In the genomic region with DNA sequence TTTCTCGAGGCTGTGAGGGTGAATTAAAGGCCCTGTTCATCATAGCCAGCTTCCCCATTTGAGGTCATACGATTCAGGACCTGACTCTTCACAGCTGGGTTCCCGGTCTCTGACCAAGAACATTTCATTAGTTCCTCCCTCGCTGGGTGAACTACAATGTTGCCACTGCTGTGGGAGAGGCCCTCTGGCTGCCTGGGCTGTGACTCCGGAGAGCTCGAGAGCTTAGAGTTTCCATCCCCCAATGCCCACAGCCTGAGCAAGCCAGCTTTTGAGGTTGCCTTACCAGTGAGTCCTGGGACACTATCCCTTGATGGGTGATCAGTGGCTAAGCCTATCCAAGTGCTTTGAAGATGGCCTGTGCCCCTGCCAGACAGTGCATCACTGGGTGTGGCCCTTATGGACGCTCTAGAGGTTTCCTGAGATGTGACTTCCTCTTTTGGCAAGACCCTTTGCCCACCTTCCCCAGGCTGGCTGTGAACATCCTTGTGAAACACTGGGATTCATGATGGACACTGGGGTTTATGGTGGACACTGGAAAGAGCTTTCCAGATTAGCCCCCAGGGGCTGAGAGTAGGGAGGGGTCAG, we compare ENCODE assay signal across 9 mouse cellular contexts. TPM values are rescaled to one million over a fixed set of nuclear protein-coding genes. Genes with fewer than 3 reads are reported as not detected.
DNase-seq lines count a peak whose midpoint lies in the region; ATAC-seq and TF ChIP-seq lines count a peak whose summit lies in the region.
"Had no signal": no experiment of that assay in that cellular context is flagged by ENCODE, and none has a peak within 500 bp of the region (broad histone marks: within the 10 kb centered on the region; RNA-seq: fewer than 3 reads in every experiment).

No protein-coding gene starts in this region.

- peaks cover 11% of the 10 kb centered on the region; the same call in 1 of the 2 replicates for H3K36me3 ChIP-seq in intestine, embryonic 15.5 days
- H3K36me3 ChIP-seq in intestine, postnatal 0 days (ENCODE audit: control insufficient read depth, insufficient read depth), result peaks cover 12% of the 10 kb centered on the region; the same call in 1 of the 2 replicates
- peaks cover 22% of the 10 kb centered on the region for H3K36me3 ChIP-seq in embryonic facial prominence, embryonic 10.5 days (replicated peaks)
- H3K36me3 ChIP-seq in liver, embryonic 15.5 days (replicated peaks), result 0 out of 2 replicates have a peak, but pooled peaks cover 7% of the 10 kb centered on the region
- H3K36me3 ChIP-seq in neural tube, embryonic 14.5 days (ENCODE audit: control insufficient read depth, insufficient read depth, low read length), result peaks cover 6% of the 10 kb centered on the region

- H3K9me3 ChIP-seq in intestine, embryonic 15.5 days, result no peaks in the 10 kb centered on the region
- H3K9me3 ChIP-seq in intestine, postnatal 0 days (ENCODE audit: control insufficient read depth), result no peaks in the 10 kb centered on the region
- no peaks in the 10 kb centered on the region for H3K9me3 ChIP-seq in embryonic facial prominence, embryonic 10.5 days
- H3K9me3 ChIP-seq in liver, embryonic 15.5 days (replicated peaks), result no peaks in the 10 kb centered on the region
- H3K9me3 ChIP-seq in neural tube, embryonic 14.5 days (ENCODE audit: control insufficient read depth, low read length), result no peaks in the 10 kb centered on the region

- DNase-seq in embryonic facial prominence, embryonic 10.5 days (ENCODE audit: low spot score), result no peak
- no peak for DNase-seq in layer of hippocampus, adult 2 months (ENCODE audit: low spot score in 2 of 2)
- DNase-seq in ovary, postnatal 36 days (ENCODE audit: low spot score), result no peak
- no peak for DNase-seq in kidney, postnatal 4 days
- DNase-seq: cerebellum, adult 8-10 months had no signal

- 68% methylated on average over 7 of the region's 7 CpGs for whole genome bisulfite sequencing in intestine, embryonic 15.5 days
- 69% methylated on average over 7 of the region's 7 CpGs for WGBS in intestine, postnatal 0 days
- WGBS in embryonic facial prominence, embryonic 10.5 days, result 68% methylated on average over 7 of the region's 7 CpGs
- 20% methylated on average over 7 of the region's 7 CpGs for WGBS in liver, embryonic 15.5 days (ENCODE audit: insufficient replicate concordance)
- WGBS in neural tube, embryonic 14.5 days, result 49% methylated on average over 7 of the region's 7 CpGs

- no peak for ATAC-seq in intestine, embryonic 15.5 days
- ATAC-seq in intestine, postnatal 0 days, result no peak; the same call in 1 of the 2 replicates
- 0 out of 2 replicates have a peak, but pooled peaks have one; percentile 6 for ATAC-seq in liver, embryonic 15.5 days (ENCODE audit: insufficient read depth)
- ATAC-seq in neural tube, embryonic 14.5 days (ENCODE audit: low read depth), result no peak

- H3K4me1 ChIP-seq in intestine, embryonic 15.5 days (replicated peaks), result peaks cover 15% of the 10 kb centered on the region
- H3K4me1 ChIP-seq in intestine, postnatal 0 days (replicated peaks; ENCODE audit: control insufficient read depth, insufficient read depth, low read length), result peaks cover 4% of the 10 kb centered on the region; the same call in 1 of the 2 replicates
- peaks cover 48% of the 10 kb centered on the region for H3K4me1 ChIP-seq in embryonic facial prominence, embryonic 10.5 days
- peaks cover 39% of the 10 kb centered on the region for H3K4me1 ChIP-seq in liver, embryonic 15.5 days (replicated peaks)
- peaks cover 23% of the 10 kb centered on the region for H3K4me1 ChIP-seq in neural tube, embryonic 14.5 days (ENCODE audit: control insufficient read depth, insufficient read depth, low read length)

- H3K27ac ChIP-seq in intestine, embryonic 15.5 days, result no peak overlapping the region
- H3K27ac ChIP-seq in intestine, postnatal 0 days (ENCODE audit: low read depth, low read length), result no peak overlapping the region
- peak overlapping the region; percentile 4; the same call in 1 of the 2 replicates for H3K27ac ChIP-seq in embryonic facial prominence, embryonic 10.5 days (replicated peaks)
- no peak overlapping the region for H3K27ac ChIP-seq in liver, embryonic 15.5 days (replicated peaks)
- no peak overlapping the region for H3K27ac ChIP-seq in neural tube, embryonic 14.5 days (ENCODE audit: low read depth, low read length)
- H3K27ac ChIP-seq in layer of hippocampus, adult 2 months, result no peak overlapping the region

- H3K27me3 ChIP-seq in intestine, embryonic 15.5 days (replicated peaks), result no peaks in the 10 kb centered on the region
- no peaks in the 10 kb centered on the region for H3K27me3 ChIP-seq in intestine, postnatal 0 days (replicated peaks; ENCODE audit: control insufficient read depth, insufficient read depth, low read length)
- no peaks in the 10 kb centered on the region for H3K27me3 ChIP-seq in embryonic facial prominence, embryonic 10.5 days (replicated peaks; ENCODE audit: low read depth, poor library complexity, severe bottlenecking)
- 0 out of 2 replicates have a peak, but pooled peaks cover 6% of the 10 kb centered on the region for H3K27me3 ChIP-seq in liver, embryonic 15.5 days
- no peaks in the 10 kb centered on the region for H3K27me3 ChIP-seq in neural tube, embryonic 14.5 days (ENCODE audit: control insufficient read depth, insufficient read depth, low read length)

- H3K4me3 ChIP-seq in intestine, embryonic 15.5 days (replicated peaks), result no peak overlapping the region
- no peak overlapping the region for H3K4me3 ChIP-seq in intestine, postnatal 0 days (ENCODE audit: low read depth, low read length)
- H3K4me3 ChIP-seq in embryonic facial prominence, embryonic 10.5 days, result no peak overlapping the region; the same call in 1 of the 2 replicates
- no peak overlapping the region for H3K4me3 ChIP-seq in liver, embryonic 15.5 days (replicated peaks)
- H3K4me3 ChIP-seq in neural tube, embryonic 14.5 days (ENCODE audit: low read depth, low read length), result peak overlapping the region; percentile 92; the same call in 1 of the 2 replicates
- H3K4me3 ChIP-seq in layer of hippocampus, adult 2 months, result no peak overlapping the region; the same call in 1 of the 2 replicates

- H3K9ac ChIP-seq in intestine, embryonic 15.5 days, result no peak overlapping the region
- no peak overlapping the region for H3K9ac ChIP-seq in intestine, postnatal 0 days (ENCODE audit: low read depth, low read length)
- no peak overlapping the region for H3K9ac ChIP-seq in liver, embryonic 15.5 days
- peak overlapping the region; percentile 21; the same call in 1 of the 2 replicates for H3K9ac ChIP-seq in neural tube, embryonic 14.5 days (replicated peaks; ENCODE audit: low read depth, low read length)

- 0 out of 2 replicates have a peak overlapping the region, but pooled peaks have one; percentile 11 for H3K4me2 ChIP-seq in intestine, embryonic 15.5 days (replicated peaks)
- no peak overlapping the region for H3K4me2 ChIP-seq in intestine, postnatal 0 days (replicated peaks; ENCODE audit: low read depth)
- peak overlapping the region; percentile 16; the same call in 1 of the 2 replicates for H3K4me2 ChIP-seq in liver, embryonic 15.5 days
- H3K4me2 ChIP-seq in neural tube, embryonic 14.5 days (ENCODE audit: low read depth, low read length), result peak overlapping the region; percentile 90

- TF ChIP-seq CTCF in intestine, postnatal 0 days (IDR thresholded peaks at IDR 0.05; ENCODE audit: low read depth), result no peak
- TF ChIP-seq CTCF in layer of hippocampus, adult 2 months (conservative IDR thresholded peaks at IDR 0.05), result no peak

RNA-seq across cellular contexts. Expression of gene Atp13a2, which starts 2.1 kb away (rescaled TPM):
- polyA plus RNA-seq in intestine, embryonic 15.5 days (2015; fragmentation: Nextera tagmentation; extraction: Ambion mirVana), result 29.8 and 35.7 TPM in 2 replicates
- 10.9 and 11.7 TPM in 2 replicates for polyA plus RNA-seq in intestine, postnatal 0 days (2015; fragmentation: Nextera tagmentation; extraction: Ambion mirVana)
- 42.4 and 43.2 TPM in 2 replicates for polyA plus RNA-seq in embryonic facial prominence, embryonic 10.5 days (2016; fragmentation: Nextera tagmentation; extraction: Ambion mirVana)
- polyA plus RNA-seq in liver, embryonic 15.5 days (2015; fragmentation: Nextera tagmentation; extraction: Ambion mirVana), result 17.4 and 20.3 TPM in 2 replicates
- 155 and 160 TPM in 2 replicates for polyA plus RNA-seq in neural tube, embryonic 14.5 days (2014; fragmentation: Nextera tagmentation; extraction: Ambion mirVana)
- total RNA-seq in layer of hippocampus, adult 2 months (2021), result 100 to 1,000 TPM; 155 to 162 TPM

RNA-seq across cellular contexts. Expression of gene Mfap2, which starts 21.4 kb away (rescaled TPM):
- 329 and 347 TPM in 2 replicates for polyA plus RNA-seq in intestine, embryonic 15.5 days (2015; fragmentation: Nextera tagmentation; extraction: Ambion mirVana)
- 117 and 138 TPM in 2 replicates for polyA plus RNA-seq in intestine, postnatal 0 days (2015; fragmentation: Nextera tagmentation; extraction: Ambion mirVana)
- polyA plus RNA-seq in embryonic facial prominence, embryonic 10.5 days (2016; fragmentation: Nextera tagmentation; extraction: Ambion mirVana), result 399 and 480 TPM in 2 replicates
- polyA plus RNA-seq in liver, embryonic 15.5 days (2015; fragmentation: Nextera tagmentation; extraction: Ambion mirVana), result 17.5 and 21.1 TPM in 2 replicates
- polyA plus RNA-seq in neural tube, embryonic 14.5 days (2014; fragmentation: Nextera tagmentation; extraction: Ambion mirVana), result 109 and 229 TPM in 2 replicates
- 1 to 10 TPM; 4.5 to 6.9 TPM for total RNA-seq in layer of hippocampus, adult 2 months (2021)

RNA-seq across cellular contexts. Expression of gene Sdhb, which starts 27.8 kb away (rescaled TPM):
- 539 and 577 TPM in 2 replicates for polyA plus RNA-seq in intestine, embryonic 15.5 days (2015; fragmentation: Nextera tagmentation; extraction: Ambion mirVana)
- 588 and 627 TPM in 2 replicates for polyA plus RNA-seq in intestine, postnatal 0 days (2015; fragmentation: Nextera tagmentation; extraction: Ambion mirVana)
- polyA plus RNA-seq in embryonic facial prominence, embryonic 10.5 days (2016; fragmentation: Nextera tagmentation; extraction: Ambion mirVana), result 432 and 438 TPM in 2 replicates
- 192 and 196 TPM in 2 replicates for polyA plus RNA-seq in liver, embryonic 15.5 days (2015; fragmentation: Nextera tagmentation; extraction: Ambion mirVana)
- 469 and 520 TPM in 2 replicates for polyA plus RNA-seq in neural tube, embryonic 14.5 days (2014; fragmentation: Nextera tagmentation; extraction: Ambion mirVana)
- total RNA-seq in layer of hippocampus, adult 2 months (2021), result 100 to 1,000 TPM; 170 to 183 TPM
